Mouse (Mus musculus) erythroblast, adult 5-6 weeks (primary cell): ENCODE measurements around the gene Gm14137. TPM values are rescaled to one million over a fixed set of nuclear protein-coding genes. Genes with fewer than 3 reads are reported as not detected.

Experiments used
- ATAC-seq: replicated peaks from 2 replicates; pipeline ENCODE4 v1.8.0; 2016; ENCODE audit warnings: moderate number of reproducible peaks, mild to moderate bottlenecking, moderate TSS enrichment, inconsistent platforms; ENCODE audit not compliant: poor library complexity, low FRiP score, severe bottlenecking
- total RNA-seq, 2 experiments: library from RNA; stranded (forward) in 1 of 2; stranded (reverse) in 1 of 2; fragments of 150-400 nt in 1 of 2; fragments of 200-764, 138-1000 nt in 1 of 2; gene quantifications; 2 replicates each; pipeline versions ENCODE4 v1.2.3 to v1.2.4; 2015 to 2017; ENCODE audit warnings: low replicate concordance in 2 of 2

Gene Gm14137
- total RNA-seq, 2 experiments from 2014 or later: not detected

GRCm38 (mm10) chr2:119209176-119209507 is 34.8 kb downstream of the Gm14137 start:
- peak; percentile 62 for ATAC-seq

Other genes with a start within 250 kb of the Gm14137 start
- gene Chst14, start 248.0 kb upstream of the Gm14137 start, total RNA-seq (2015; ENCODE audit: low replicate concordance): 1.5 and 2.7 TPM in 2 replicates
- gene Chst14, start 248.0 kb upstream of the Gm14137 start, total RNA-seq (2017; ENCODE audit: low replicate concordance): 0.43 TPM in 1 of 2 replicates, not detected in the other
- gene Ccdc32, start 145.1 kb upstream of the Gm14137 start, total RNA-seq (2015; ENCODE audit: low replicate concordance): 1.9 and 8.8 TPM in 2 replicates
- gene Ccdc32, start 145.1 kb upstream of the Gm14137 start, total RNA-seq (2017; ENCODE audit: low replicate concordance): 4.9 and 7.5 TPM in 2 replicates
- 2.9 and 4.0 TPM in 2 replicates for gene Rpusd2, start 139.7 kb upstream of the Gm14137 start, total RNA-seq (2015; ENCODE audit: low replicate concordance)
- 2.3 and 2.5 TPM in 2 replicates for gene Rpusd2, start 139.7 kb upstream of the Gm14137 start, total RNA-seq (2017; ENCODE audit: low replicate concordance)
- gene Knl1, start 127.4 kb upstream of the Gm14137 start, total RNA-seq (2015; ENCODE audit: low replicate concordance): 25.9 and 29.8 TPM in 2 replicates
- 47.8 and 56.3 TPM in 2 replicates for gene Knl1, start 127.4 kb upstream of the Gm14137 start, total RNA-seq (2017; ENCODE audit: low replicate concordance)
- 16.1 and 18.8 TPM in 2 replicates for gene Rad51, start 61.7 kb upstream of the Gm14137 start, total RNA-seq (2015; ENCODE audit: low replicate concordance)
- gene Rad51, start 61.7 kb upstream of the Gm14137 start, total RNA-seq (2017; ENCODE audit: low replicate concordance): 14.1 and 29.6 TPM in 2 replicates
- gene Rmdn3, start 17.5 kb upstream of the Gm14137 start, total RNA-seq (2015; ENCODE audit: low replicate concordance): 17.8 and 21.7 TPM in 2 replicates
- 27.9 and 33.2 TPM in 2 replicates for gene Rmdn3, start 17.5 kb upstream of the Gm14137 start, total RNA-seq (2017; ENCODE audit: low replicate concordance)
- not detected in 2 replicates for gene Gchfr, start 6.7 kb upstream of the Gm14137 start, total RNA-seq (2015; ENCODE audit: low replicate concordance)
- 1.5 TPM in 1 of 2 replicates, not detected in the other for gene Gchfr, start 6.7 kb upstream of the Gm14137 start, total RNA-seq (2017; ENCODE audit: low replicate concordance)
- 0.58 and 4.2 TPM in 2 replicates for gene Zfyve19, start 34.1 kb downstream of the Gm14137 start, total RNA-seq (2015; ENCODE audit: low replicate concordance)
- gene Zfyve19, start 34.1 kb downstream of the Gm14137 start, total RNA-seq (2017; ENCODE audit: low replicate concordance): 11.3 and 12.6 TPM in 2 replicates
- gene Dnajc17, start 34.3 kb downstream of the Gm14137 start, total RNA-seq (2015; ENCODE audit: low replicate concordance): 3.8 and 22.3 TPM in 2 replicates
- 4.5 and 12.4 TPM in 2 replicates for gene Dnajc17, start 34.3 kb downstream of the Gm14137 start, total RNA-seq (2017; ENCODE audit: low replicate concordance)
- gene Ppp1r14d, start 55.4 kb downstream of the Gm14137 start, total RNA-seq (2015; ENCODE audit: low replicate concordance): not detected in 2 replicates
- gene Ppp1r14d, start 55.4 kb downstream of the Gm14137 start, total RNA-seq (2017; ENCODE audit: low replicate concordance): not detected in 2 replicates
- gene Spint1, start 62.9 kb downstream of the Gm14137 start, total RNA-seq (2015; ENCODE audit: low replicate concordance): not detected in 2 replicates
- not detected in 2 replicates for gene Spint1, start 62.9 kb downstream of the Gm14137 start, total RNA-seq (2017; ENCODE audit: low replicate concordance)
- not detected in 2 replicates for gene Rhov, start 96.8 kb downstream of the Gm14137 start, total RNA-seq (2015; ENCODE audit: low replicate concordance)
- gene Rhov, start 96.8 kb downstream of the Gm14137 start, total RNA-seq (2017; ENCODE audit: low replicate concordance): not detected in 2 replicates
- gene Vps18, start 114.2 kb downstream of the Gm14137 start, total RNA-seq (2015; ENCODE audit: low replicate concordance): 1.2 and 1.7 TPM in 2 replicates
- 3.1 and 3.8 TPM in 2 replicates for gene Vps18, start 114.2 kb downstream of the Gm14137 start, total RNA-seq (2017; ENCODE audit: low replicate concordance)
- gene Dll4, start 151.3 kb downstream of the Gm14137 start, total RNA-seq (2015; ENCODE audit: low replicate concordance): not detected in 2 replicates
- gene Dll4, start 151.3 kb downstream of the Gm14137 start, total RNA-seq (2017; ENCODE audit: low replicate concordance): not detected in 2 replicates
- 0.77 TPM in 1 of 2 replicates, not detected in the other for gene Chac1, start 176.7 kb downstream of the Gm14137 start, total RNA-seq (2015; ENCODE audit: low replicate concordance)
- gene Chac1, start 176.7 kb downstream of the Gm14137 start, total RNA-seq (2017; ENCODE audit: low replicate concordance): 0.42 and 1.0 TPM in 2 replicates